Mouse (Mus musculus) neutrophil, adult 5-6 weeks (primary cell): Measurements from ENCODE around the gene Bysl. TPM values are rescaled to one million over a fixed set of nuclear protein-coding genes. Genes with fewer than 3 reads are reported as not detected.
"Not testable (repeated sequence)": the region's sequence is repeated elsewhere in the genome, so short reads cannot be mapped to it uniquely, and the experiment has no call there.

ENCODE experiments used
- ATAC-seq: fragments of 151-379, 151-347 bp; 2 replicates; pipeline ENCODE4 v1.8.0; 2017; ENCODE audit warnings: mild to moderate bottlenecking, moderate TSS enrichment; ENCODE audit not compliant: insufficient number of reproducible peaks, poor library complexity, low FRiP score, severe bottlenecking; ENCODE audit errors: extremely low read depth
- total RNA-seq: library from RNA; stranded (forward); fragments of 200-1000 nt; gene quantifications from 2 replicates; pipeline ENCODE4 v1.2.3, GENCODE M21; 2017

The Bysl gene
- total RNA-seq: 6.3 and 6.4 TPM in 2 replicates

GRCm38 (mm10) chr17:47610849-47611660, at the start of gene Bysl, which contains the start of the genes Med20 and Gm20517:
Gene Bysl, minus strand, starts transcription at chr17:47611492.
Gene Med20, plus strand, starts transcription at chr17:47611582.
Gene Gm20517, plus strand, starts transcription at chr17:47611589.
- ATAC-seq: peak; percentile 95

- ATAC-seq: no peak
These were observed 47.5 kb upstream of the Bysl start for GRCm38 (mm10) chr17:47658741-47659243.

GRCm38 (mm10) chr17:47657901-47658300, 46.6 kb upstream of the Bysl start:
- no peak for ATAC-seq

- no peak for ATAC-seq
These were observed 44.4 kb upstream of the Bysl start for GRCm38 (mm10) chr17:47655697-47656096.

- not testable (repeated sequence) for ATAC-seq
These were observed 43.1 kb upstream of the Bysl start for GRCm38 (mm10) chr17:47654346-47654745.

GRCm38 (mm10) chr17:47651953-47652352, 40.7 kb upstream of the Bysl start:
- ATAC-seq: no peak

- no peak for ATAC-seq
These were observed 37.7 kb upstream of the Bysl start for GRCm38 (mm10) chr17:47648966-47649365.

- ATAC-seq: peak; percentile 73
These were observed 35.4 kb upstream of the Bysl start for GRCm38 (mm10) chr17:47646683-47647082.

GRCm38 (mm10) chr17:47642992-47643391, 31.7 kb upstream of the Bysl start:
- no peak for ATAC-seq

- ATAC-seq: no peak
These were observed 22.9 kb upstream of the Bysl start for GRCm38 (mm10) chr17:47633999-47634770.

- ATAC-seq: no peak
These were observed 21.0 kb upstream of the Bysl start for GRCm38 (mm10) chr17:47632181-47632840.

- no peak for ATAC-seq
These were observed 19.4 kb upstream of the Bysl start, which contains the start of gene Usp49 for GRCm38 (mm10) chr17:47630678-47631065. Gene Usp49, plus strand, starts transcription at chr17:47630690.

GRCm38 (mm10) chr17:47629717-47630677, 18.7 kb upstream of the Bysl start:
- ATAC-seq: no peak

- peak; percentile 94 for ATAC-seq
These were observed 17.8 kb upstream of the Bysl start for GRCm38 (mm10) chr17:47628851-47629676.

GRCm38 (mm10) chr17:47627791-47628190, 16.5 kb upstream of the Bysl start:
- ATAC-seq: no peak

GRCm38 (mm10) chr17:47626031-47626430, 14.7 kb upstream of the Bysl start:
- ATAC-seq: no peak

GRCm38 (mm10) chr17:47625088-47625487, 13.8 kb upstream of the Bysl start:
- no peak for ATAC-seq
